Mouse (Mus musculus) ES-Bruce4 (cell line): ENCODE data around the gene Map7d3.

ENCODE experiments used
- CTCF ChIP-seq: IDR thresholded peaks from one replicate; pipeline ENCODE4 v1.8.1; 2011; ENCODE audit warnings: low read depth, low read length
- EP300 ChIP-seq: IDR thresholded peaks from 2 replicates; pipeline ENCODE4 v1.6.1; 2011; ENCODE audit warnings: low read depth, low read length; ENCODE audit not compliant: insufficient read depth
- POLR2A ChIP-seq: IDR thresholded peaks from one replicate; pipeline ENCODE4 v1.8.1; 2011; ENCODE audit warnings: low read length; ENCODE audit not compliant: insufficient read depth

- TF ChIP-seq CTCF, result no peak
- TF ChIP-seq POLR2A, result no peak
- no peak for TF ChIP-seq EP300
Observed at GRCm38 (mm10) chrX:56753317-56754289, 68.5 kb downstream of the Map7d3 start.
